ENCODE assay signal across 7 mouse cellular contexts in the genomic region with DNA sequence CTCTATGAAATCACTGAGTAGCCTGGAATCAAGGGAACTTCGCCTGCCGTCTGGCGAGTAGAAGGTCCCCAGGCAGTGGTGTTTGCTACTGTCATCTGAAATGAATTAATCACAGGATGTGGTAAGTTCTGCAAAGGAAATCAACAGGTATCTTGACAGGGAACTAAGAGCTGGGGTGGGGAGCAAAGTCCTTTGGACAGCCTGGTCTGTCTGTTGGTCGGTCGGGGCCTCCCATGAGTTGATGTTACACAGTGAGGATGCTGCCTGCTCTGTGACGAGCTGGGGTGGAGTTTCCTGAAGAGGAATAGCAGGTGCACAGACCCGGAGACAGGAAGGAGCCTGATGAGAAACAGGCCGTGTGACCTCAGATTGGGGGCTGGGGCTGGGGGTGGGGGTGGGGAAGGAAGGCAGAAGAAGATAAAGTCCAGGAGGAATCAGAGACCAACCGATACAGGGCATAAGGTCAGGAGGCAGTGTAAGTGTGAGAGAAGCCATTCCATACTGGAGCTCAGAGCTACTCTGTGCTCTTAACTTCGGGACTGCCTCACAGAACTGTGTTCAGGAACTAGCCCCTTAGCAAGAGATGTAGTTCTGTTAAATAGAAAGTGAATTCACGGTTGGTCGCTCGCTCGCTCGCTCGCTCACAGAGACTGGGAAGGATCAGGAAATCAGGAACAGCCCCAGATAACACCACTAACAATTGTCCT.
DNase-seq lines count a peak whose midpoint lies in the region; ATAC-seq and TF ChIP-seq lines count a peak whose summit lies in the region.

No protein-coding gene starts in this region.

- 7% methylated on average over 16 of the region's 16 CpGs for WGBS in bone marrow, adult 2 months
- 30% methylated on average over 16 of the region's 16 CpGs for WGBS in kidney, postnatal 0 days

- H3K9ac ChIP-seq in kidney, postnatal 0 days (ENCODE audit: low read depth, low read length), result no peak overlapping the region

- peak overlapping the region; percentile 50 for H3K27ac ChIP-seq in bone marrow, adult 2 months (ENCODE audit: control insufficient read depth, insufficient read depth, low read depth, low read length, poor library complexity)
- H3K27ac ChIP-seq in kidney, postnatal 0 days, result peak overlapping the region; percentile 79

- TF ChIP-seq POLR2A in bone marrow, adult 2 months (IDR thresholded peaks at IDR 0.05; ENCODE audit: borderline replicate concordance, control insufficient read depth, low read depth, low read length), result no peak

- H3K4me2 ChIP-seq in kidney, postnatal 0 days (ENCODE audit: low read length), result peak overlapping the region; percentile 19; the same call in 1 of the 2 replicates

- no peaks in the 10 kb centered on the region for H3K9me3 ChIP-seq in kidney, postnatal 0 days (replicated peaks; ENCODE audit: low read length)

- H3K27me3 ChIP-seq in kidney, postnatal 0 days (ENCODE audit: insufficient read depth, low read length), result no peaks in the 10 kb centered on the region

- no peaks in the 10 kb centered on the region for H3K36me3 ChIP-seq in kidney, postnatal 0 days (ENCODE audit: insufficient read depth, low read length)

- peak; percentile 62 for ATAC-seq in kidney, postnatal 0 days (replicated peaks; ENCODE audit: low FRiP score, low read depth)
- peak; percentile 60 for ATAC-seq in megakaryocyte progenitor cell, adult 5-6 weeks (replicated peaks; ENCODE audit: poor library complexity)

- H3K4me3 ChIP-seq in bone marrow, adult 2 months (replicated peaks; ENCODE audit: control insufficient read depth, low read depth, low read length), result no peak overlapping the region
- no peak overlapping the region for H3K4me3 ChIP-seq in kidney, postnatal 0 days (replicated peaks; ENCODE audit: low read depth, low read length)

- TF ChIP-seq CTCF in bone marrow, adult 2 months (IDR thresholded peaks at IDR 0.05; ENCODE audit: control insufficient read depth, insufficient read depth, low read length), result no peak
- TF ChIP-seq CTCF in kidney, postnatal 0 days (IDR thresholded peaks at IDR 0.05; ENCODE audit: low read depth), result no peak

- H3K4me1 ChIP-seq in bone marrow, adult 2 months (ENCODE audit: control insufficient read depth, insufficient read depth, low read length), result peaks cover 1% of the 10 kb centered on the region; the same call in 1 of the 2 replicates
- peaks cover 18% of the 10 kb centered on the region for H3K4me1 ChIP-seq in kidney, postnatal 0 days (replicated peaks; ENCODE audit: insufficient read depth, low read length)

- DNase-seq in heart, adult 18-20 months, result peak; percentile 53 to 80
- peak; percentile 46 for DNase-seq in kidney, postnatal 0 days (ENCODE audit: low spot score)
- peak; percentile 84 for DNase-seq in yolk sac, embryonic 10.5 days (ENCODE audit: low spot score)
- DNase-seq in layer of hippocampus, postnatal 36 days, result no peak
- DNase-seq in layer of hippocampus, postnatal 25 days (ENCODE audit: extremely low spot score in 1 of 2, low spot score in 1 of 2), result no peak

Comparison
In these comparisons a context has a peak if more than half of its experiments do, and no peak if none do; other contexts are left out.
1. DNase-seq: peak in heart, adult 18-20 months (2 of 2), kidney, postnatal 0 days (single experiment) and yolk sac, embryonic 10.5 days (single experiment); none in layer of hippocampus, postnatal 36 days (0 of 2) and layer of hippocampus, postnatal 25 days (0 of 2).